Mouse (Mus musculus) layer of hippocampus, adult 11-12 months (tissue): ENCODE results near the gene Mblac1.
"Not testable (repeated sequence)": the region's sequence is repeated elsewhere in the genome, so short reads cannot be mapped to it uniquely, and the experiment has no call there.

Experiments used
- DNase-seq: peaks from one replicate; pipeline ENCODE4 v3.0.0; 2022; ENCODE audit warnings: low spot score

Gene Mblac1

DNA sequence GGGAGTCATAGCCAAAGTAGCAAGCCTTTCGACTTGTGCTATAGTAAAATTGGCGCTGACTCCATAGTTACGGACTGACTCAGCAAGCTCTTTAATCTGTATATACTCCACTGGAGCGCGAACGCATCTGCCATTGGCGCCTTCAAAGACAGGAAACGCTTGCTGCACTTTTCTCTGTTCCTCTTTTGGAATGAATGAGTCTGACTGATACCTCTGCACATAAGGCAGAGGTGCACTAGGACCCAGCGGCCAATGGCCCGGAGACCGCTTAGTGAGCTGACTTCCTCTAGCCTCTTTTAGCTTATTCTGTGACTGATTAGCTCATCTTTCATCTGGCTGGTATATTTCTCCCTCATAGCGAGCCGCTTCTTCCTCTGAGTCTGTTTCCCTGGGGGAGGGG, 22.5 kb downstream of the Mblac1 start:
- not testable (repeated sequence) for DNase-seq

- no peak for DNase-seq
Measured at GRCm38 (mm10) chr5:138219864-138220263, 25.8 kb downstream of the Mblac1 start.

DNA sequence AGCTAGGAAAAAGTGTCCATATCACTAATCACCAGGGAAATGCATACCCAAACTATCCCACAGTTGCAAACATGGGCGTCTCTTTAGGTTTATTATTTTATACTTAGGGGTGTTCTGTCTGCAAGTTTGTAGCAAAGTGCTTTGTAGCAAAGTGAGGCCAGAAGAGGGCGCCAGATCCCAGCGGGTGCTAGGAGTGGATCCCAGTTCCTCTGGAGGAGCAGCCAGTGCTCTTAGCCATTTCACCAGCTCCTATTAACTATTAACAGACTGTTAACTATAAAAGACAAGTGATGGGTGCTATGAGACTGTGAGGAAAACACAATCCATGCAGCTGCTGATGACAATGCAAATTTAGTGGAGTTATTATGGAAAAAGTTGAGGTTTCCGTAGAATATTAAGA, 28.0 kb downstream of the Mblac1 start:
- peak; percentile 87 for DNase-seq

GRCm38 (mm10) chr5:138223287-138223686, 29.2 kb downstream of the Mblac1 start:
- DNase-seq: no peak

- no peak for DNase-seq
Measured at GRCm38 (mm10) chr5:138225700-138226099, 31.6 kb downstream of the Mblac1 start, which contains the start of gene Nxpe5. TSS of gene Nxpe5 (plus strand) at chr5:138225898.

DNA sequence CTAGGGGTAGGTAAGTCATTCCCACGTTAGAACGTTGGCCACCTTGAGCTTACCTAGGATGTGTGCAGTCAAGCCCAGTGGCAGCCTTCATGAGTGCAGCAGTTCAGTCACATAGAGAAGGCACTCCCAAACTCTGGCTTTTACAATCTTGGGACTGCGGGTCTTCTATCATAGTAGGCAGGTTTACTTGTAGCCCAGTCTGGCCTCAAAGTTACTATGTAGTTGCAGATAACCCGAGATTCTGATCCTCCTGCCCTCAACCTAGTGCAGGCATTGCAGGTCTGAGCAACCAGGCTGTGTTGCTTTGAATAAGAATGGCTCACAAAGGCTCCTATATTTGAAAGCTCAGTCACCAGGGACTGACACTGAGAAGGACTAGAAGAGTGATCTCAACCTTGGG, 32.4 kb downstream of the Mblac1 start:
- DNase-seq: no peak

DNA sequence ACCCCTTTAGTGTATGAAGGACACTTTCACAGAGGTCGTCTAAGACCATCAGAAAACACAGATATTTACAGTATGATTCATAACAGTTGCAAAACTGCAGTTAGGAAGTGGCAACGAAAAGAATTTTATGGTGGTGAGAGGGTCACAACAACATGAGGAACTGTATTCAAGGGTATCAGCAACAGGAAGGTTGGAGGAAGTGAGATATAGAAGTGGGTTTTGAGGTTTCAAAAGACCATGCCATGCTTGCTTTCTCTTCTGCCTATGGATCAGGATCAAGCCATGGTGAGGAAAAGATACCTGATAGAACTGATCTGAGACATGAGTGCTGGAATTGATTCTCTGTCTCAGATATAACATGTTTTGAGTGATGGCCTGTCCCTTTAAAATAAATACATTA, 33.3 kb downstream of the Mblac1 start:
- no peak for DNase-seq

DNA sequence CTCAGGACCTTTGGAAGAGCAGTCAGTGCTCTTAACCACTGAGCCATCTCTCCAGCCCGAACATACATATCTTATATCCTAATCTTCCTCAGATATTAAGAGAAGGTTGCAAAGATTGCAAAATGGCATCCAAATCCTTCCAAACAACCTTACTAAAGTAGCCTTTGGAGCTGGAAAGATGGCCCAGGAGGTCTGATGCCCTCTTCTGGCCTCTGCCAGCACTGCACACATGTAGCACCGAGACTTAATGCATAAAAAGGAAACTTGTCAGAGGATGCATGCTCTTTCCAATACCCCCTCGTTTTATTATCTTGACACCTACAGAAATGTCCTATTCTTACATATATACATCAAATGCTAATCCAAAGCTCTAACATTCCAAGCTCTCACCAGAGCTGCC, 33.9 kb downstream of the Mblac1 start:
- DNase-seq: peak; percentile 21

GRCm38 (mm10) chr5:138229511-138229910, 35.4 kb downstream of the Mblac1 start:
- DNase-seq: no peak

GRCm38 (mm10) chr5:138233778-138234177, 39.7 kb downstream of the Mblac1 start:
- no peak for DNase-seq

DNA sequence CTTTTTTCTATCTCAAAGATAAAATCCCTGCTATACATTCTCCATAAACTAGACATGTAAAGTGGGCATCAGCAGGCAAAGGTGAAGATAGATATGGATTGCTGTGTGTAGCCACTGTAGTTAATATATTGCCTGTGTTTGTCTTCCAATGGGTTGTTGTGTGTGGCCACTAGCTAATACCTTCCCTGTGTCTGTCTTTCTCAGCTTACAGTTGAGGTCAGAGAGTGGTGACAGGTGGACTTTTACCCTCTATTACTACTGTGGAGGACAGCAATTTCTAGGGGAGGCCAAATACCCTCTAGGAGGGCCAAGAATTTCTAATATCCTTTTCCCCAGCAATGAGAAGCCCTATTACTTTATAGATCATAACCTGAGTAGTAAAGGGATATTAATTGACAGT, 40.1 kb downstream of the Mblac1 start:
- no peak for DNase-seq

- DNase-seq: no peak
Measured at GRCm38 (mm10) chr5:138241511-138241910, 47.4 kb downstream of the Mblac1 start.
